Mouse (Mus musculus) G1E-ER4 (cell line): ENCODE data around the gene Xbp1. TPM values are rescaled to one million over a fixed set of nuclear protein-coding genes. Genes with fewer than 3 reads are reported as not detected.

Experiments used
- GATA1 ChIP-seq: IDR thresholded peaks from one replicate; pipeline ENCODE4 v1.8.0; 2012; ENCODE audit warnings: low read length, inconsistent platforms
- polyA plus RNA-seq: library from polyadenylated mRNA; stranded (reverse); fragments of >175 nt; gene quantifications from 2 replicates; pipeline ENCODE4 v1.2.3, GENCODE M21; 2012

The Xbp1 gene
- polyA plus RNA-seq = 26.3 and 35.3 TPM in 2 replicates

GRCm38 (mm10) chr11:5520412-5521265 is at the start of gene Xbp1:
Xbp1 (plus strand) TSS chr11:5520659.
- TF ChIP-seq GATA1 = no peak

DNA sequence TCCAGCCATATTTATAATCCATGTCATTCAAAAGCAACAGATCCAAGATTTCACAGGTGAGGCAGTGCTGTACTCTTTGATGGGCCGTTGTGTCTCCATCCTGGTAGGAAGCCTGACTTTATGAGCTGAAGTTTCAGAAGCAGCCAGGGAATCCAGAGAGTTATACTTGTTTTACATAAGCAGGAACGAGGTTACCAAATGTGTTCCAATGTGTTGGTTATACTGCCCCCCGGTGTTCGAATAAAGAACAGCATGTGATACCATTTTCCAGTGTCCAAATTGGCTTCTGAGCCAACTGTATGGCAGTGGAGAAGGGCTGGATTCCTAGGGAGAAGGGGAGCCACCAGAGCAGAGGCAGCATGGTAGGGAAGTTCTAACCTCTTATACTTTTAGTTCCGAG is 46.3 kb upstream of the Xbp1 start:
- no peak for TF ChIP-seq GATA1

DNA sequence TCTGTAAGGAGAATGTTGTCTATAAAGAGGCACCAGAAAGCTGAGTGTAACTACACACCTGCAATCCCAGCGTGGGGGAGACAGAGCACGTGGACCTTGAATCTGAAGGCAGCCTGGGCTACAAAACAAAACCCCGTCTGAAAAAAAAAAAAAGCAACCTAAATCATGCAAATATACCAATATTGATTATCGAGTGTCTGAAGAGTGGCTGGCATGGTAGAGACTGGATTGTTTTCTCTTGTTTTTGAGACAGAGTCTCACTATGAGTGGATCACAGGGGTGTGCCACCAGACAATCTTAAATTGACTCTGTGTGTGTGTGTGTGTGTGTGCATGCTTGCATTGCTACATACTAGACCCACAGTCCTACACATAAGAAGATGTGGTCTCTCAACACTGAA is 43.7 kb upstream of the Xbp1 start:
- TF ChIP-seq GATA1 = no peak

- no peak for TF ChIP-seq GATA1
Measured at GRCm38 (mm10) chr11:5478193-5478592, 42.3 kb upstream of the Xbp1 start.

DNA sequence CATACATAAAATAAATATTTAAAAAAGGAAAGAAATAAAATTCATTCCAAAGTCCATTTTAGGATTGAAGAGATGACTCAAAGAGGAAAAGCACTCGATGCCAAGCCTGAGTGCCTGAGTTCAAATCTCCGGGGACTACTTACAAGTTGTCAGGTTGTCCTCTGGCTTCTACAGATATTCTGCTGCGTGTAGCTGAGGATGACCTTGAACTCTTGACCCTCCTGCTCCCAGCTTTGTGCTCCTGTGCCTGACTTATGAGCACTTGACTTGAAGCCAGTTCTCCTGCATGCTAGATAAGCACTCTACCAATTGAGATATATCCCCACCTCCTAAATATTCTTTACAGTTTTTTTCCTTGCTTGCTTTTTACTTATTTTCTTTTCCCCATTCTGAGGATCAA is 41.6 kb upstream of the Xbp1 start:
- no peak for TF ChIP-seq GATA1

GRCm38 (mm10) chr11:5482581-5482980 is 37.9 kb upstream of the Xbp1 start:
- TF ChIP-seq GATA1 = no peak

GRCm38 (mm10) chr11:5485193-5486011 is 35.1 kb upstream of the Xbp1 start:
- no peak for TF ChIP-seq GATA1

DNA sequence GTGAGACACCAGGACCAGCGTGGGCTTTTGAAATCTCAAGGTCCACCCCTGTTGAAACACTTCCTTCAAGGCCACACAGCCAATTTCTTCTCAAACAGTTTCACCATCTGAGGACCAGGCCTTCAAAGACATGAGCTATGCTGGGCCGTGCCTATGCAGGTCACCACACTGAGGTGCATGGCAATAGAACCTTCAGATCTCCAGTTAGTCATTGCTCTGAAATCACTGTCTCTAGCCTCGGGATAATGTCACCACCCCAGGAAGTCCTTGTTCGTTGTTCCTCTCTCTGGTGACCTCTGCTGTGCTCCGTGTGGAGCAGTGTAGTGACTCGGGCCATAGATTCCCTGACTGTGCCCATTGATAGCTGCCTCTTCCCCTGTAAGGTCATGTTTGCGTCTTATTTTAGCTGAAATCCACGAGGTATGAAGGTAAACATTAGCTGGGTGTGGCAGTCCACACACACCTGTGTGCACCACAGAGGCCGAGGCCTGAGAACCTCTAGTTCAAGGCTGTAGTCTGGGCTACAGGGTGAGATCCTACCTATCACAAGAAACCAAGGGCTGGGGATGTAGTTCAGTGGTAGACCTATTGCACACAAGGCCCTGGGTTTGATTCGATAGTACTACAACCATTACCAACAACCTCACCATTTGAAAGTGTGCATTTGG is 29.3 kb upstream of the Xbp1 start:
- no peak for TF ChIP-seq GATA1

DNA sequence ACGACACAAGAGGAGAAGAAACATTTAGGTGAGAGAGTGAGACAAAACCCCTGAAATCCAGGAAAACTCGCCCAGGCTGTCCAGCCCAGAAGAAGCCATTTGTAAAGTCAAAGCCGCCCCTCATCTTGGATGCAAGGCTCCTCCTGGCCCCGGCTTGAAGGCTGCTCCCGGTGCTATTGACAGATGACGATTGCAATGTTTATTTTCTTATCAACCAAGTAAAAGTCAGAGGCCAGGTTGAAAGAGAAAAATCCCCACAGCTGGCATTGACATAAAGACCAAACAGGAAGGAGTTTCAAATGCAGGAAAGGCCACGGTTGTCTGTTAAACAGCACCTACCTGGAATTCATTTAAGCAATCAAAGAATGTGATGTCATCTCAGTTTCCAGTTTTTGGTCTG is 28.5 kb upstream of the Xbp1 start:
- no peak for TF ChIP-seq GATA1

DNA sequence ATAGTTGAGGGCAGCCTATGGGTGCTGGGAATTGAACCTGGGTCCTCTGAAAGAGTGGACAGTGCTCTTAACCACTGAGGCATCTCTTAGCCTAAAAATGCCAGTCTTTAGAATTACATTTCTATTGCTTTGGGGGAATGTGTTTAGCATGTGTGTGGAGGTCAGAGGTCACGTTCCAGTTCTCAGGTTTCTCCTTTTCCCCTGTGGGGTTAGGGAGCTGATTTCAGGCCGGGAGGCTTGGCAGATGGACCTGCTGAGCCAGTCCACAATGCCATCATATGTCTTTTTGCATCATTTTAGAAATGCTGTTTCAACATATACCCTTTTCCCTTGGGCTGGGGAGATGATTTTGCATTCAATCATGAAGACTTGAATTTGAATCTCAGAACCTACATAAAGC is 26.6 kb upstream of the Xbp1 start:
- TF ChIP-seq GATA1 = no peak

DNA sequence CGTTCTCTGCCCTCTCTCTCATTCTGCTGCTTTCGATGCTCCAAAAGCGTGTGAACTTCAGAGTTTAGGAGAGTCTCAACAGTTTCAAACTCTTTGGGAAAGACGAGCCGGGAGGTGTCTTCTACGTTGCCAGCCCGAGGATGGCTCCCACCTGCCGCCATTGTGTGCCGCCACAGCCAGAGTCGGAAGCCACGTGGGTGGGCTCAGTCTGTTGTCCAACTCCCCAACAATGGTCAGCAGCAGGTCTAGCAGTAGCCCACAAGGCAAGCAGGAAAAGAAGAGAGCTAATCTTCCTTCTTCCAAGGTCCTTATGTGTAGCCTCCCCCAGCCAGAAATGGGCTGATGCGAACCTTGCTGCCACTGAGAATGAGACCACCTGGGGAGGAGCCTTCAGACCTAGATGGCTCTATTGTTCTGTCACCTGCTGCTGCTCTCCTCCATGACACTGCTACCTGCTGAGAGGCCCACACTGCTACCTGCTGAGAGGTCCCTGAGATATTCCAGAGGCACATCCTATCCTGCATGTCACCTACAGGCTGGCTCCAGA is 25.1 kb upstream of the Xbp1 start:
- no peak for TF ChIP-seq GATA1

DNA sequence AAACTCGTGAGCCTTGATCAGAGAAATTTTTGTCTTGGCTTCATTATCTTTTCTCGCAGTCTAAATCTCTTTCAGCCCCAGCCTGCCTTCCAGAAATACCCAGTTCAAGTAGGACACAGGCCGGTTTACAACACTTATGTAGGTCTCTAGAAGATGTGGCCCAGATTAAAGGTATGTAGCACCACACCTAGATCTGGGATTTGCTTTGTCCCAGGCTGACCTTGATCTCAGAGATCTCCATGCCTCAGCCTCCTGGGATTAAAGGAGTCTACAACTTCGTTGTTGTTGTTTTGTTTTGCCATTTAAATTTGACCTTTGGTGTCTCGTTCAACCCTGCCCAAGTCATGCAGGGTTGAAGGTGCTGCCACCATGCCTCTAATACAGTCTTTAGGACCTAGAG is 24.6 kb upstream of the Xbp1 start:
- TF ChIP-seq GATA1 = no peak

DNA sequence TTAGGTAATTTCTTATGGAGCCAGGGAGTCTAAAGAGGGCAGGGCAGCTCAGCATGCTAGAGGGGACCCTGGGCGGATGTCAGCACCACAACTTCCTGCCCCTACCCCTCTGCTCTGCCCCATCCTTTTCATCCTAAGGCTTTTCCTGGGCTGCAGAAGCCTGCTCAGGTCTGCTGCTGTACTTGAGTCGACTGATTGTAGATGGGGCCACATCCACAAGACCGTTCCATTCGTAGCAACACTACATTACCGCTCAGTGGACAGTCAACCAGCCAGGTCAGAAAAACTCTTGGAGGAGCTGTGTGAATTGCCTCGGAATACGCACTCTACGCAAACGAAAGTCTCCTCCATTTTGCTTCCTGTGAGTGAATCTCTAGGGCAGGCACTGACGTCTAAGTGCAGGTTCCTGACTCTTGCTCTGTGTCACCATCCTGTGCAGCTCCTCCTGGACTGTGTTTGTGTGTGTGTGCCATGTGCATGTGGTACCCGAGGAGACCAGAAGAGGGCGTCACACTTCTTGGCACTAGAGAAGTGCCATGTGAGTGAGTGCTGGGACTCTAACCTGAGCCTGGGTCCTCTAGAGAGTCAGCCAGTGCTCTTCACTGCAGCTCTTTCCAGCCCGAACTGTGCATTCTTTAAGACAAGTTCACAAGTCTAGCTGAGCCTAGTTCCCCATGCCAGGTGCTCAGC is 23.8 kb upstream of the Xbp1 start:
- no peak for TF ChIP-seq GATA1

GRCm38 (mm10) chr11:5498422-5498821 is 22.0 kb upstream of the Xbp1 start:
- no peak for TF ChIP-seq GATA1

DNA sequence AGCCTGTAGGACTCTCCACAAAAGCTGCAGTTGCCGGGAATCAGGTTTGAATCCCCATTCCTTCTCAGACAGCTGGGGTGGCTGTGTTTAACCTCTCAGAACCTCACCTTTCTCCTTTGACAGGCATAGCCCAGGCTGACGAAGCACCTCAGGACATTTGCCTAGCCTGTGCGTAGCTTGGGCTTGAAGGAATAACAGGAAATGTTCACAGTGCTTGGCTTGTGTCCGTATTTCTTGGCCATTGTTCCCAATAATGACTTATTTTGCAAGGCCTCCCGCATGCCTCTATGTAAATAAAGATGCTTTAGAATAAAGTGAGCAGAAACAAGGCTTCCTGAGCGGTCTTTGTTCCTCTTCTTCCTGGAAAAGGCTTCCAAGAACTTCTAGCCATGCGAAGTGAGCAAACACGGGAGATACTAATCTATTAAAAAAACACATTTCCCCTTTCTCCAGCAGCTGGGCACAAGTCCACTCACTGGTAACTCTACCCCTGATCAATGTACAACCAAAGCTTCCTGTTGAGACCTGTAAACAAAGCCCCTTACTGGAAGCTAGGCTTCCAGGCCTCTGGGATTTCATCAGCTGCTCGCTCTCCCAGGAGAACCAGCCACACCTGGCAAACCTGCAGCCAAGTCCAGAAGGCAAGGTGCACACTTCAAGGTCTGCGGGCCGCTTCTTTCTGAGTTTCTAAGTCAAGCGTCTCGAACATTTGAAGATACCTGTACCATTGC is 21.4 kb upstream of the Xbp1 start:
- no peak for TF ChIP-seq GATA1
